Mouse (Mus musculus) embryonic facial prominence, embryonic 10.5 days (tissue): ENCODE results near the gene Rph3al. TPM values are rescaled to one million over a fixed set of nuclear protein-coding genes. Genes with fewer than 3 reads are reported as not detected.
A peak's percentile ranks its signal among the peaks of the same experiment; 100 is the strongest.

Experiments
- DNase-seq: peaks from one replicate; pipeline ENCODE4 v3.0.0-alpha.2; 2017; ENCODE audit warnings: low spot score
- H3K27ac ChIP-seq: fragments of 300-500 bp; sonication (generic); replicated peaks from 2 replicates; pipeline ENCODE4 v1.5.1; 2016; ENCODE audit warnings: mild to moderate bottlenecking
- H3K27me3 ChIP-seq: fragments of 300-500 bp; sonication (generic); replicated peaks from 2 replicates; pipeline ENCODE4 v1.6.1; 2016; ENCODE audit warnings: low read depth, mild to moderate bottlenecking; ENCODE audit not compliant: poor library complexity, severe bottlenecking
- H3K36me3 ChIP-seq: fragments of 300-500 bp; sonication (generic); replicated peaks from 2 replicates; pipeline ENCODE4 v1.6.1; 2016; ENCODE audit warnings: mild to moderate bottlenecking, moderate library complexity
- H3K4me1 ChIP-seq: fragments of 300-500 bp; sonication (generic); 2 replicates; pipeline ENCODE4 v1.6.1; 2016
- H3K4me3 ChIP-seq: fragments of 300-500 bp; sonication (generic); 2 replicates; pipeline ENCODE4 v1.5.1; 2016; ENCODE audit warnings: mild to moderate bottlenecking, moderate library complexity
- H3K9me3 ChIP-seq: fragments of 300-500 bp; sonication (generic); 2 replicates; pipeline ENCODE4 v1.6.1; 2016; ENCODE audit warnings: mild to moderate bottlenecking
- WGBS: fragments of 180-500 bp; shearing (Covaris S2); methylation state at CpG from one replicate; pipeline ENCODE4 v1.1.7; 2016; 5-methylcytosine and 5-hydroxymethylcytosine counted together
- polyA plus RNA-seq: library from polyadenylated mRNA; unstranded; fragments of >200 nt; fragmentation: Nextera tagmentation; extraction: Ambion mirVana; gene quantifications from 2 replicates; pipeline ENCODE4 v1.2.1, GENCODE M21; 2016

Gene Rph3al
- polyA plus RNA-seq, 1 experiment from 2014 or later, result 3.5 TPM

DNA sequence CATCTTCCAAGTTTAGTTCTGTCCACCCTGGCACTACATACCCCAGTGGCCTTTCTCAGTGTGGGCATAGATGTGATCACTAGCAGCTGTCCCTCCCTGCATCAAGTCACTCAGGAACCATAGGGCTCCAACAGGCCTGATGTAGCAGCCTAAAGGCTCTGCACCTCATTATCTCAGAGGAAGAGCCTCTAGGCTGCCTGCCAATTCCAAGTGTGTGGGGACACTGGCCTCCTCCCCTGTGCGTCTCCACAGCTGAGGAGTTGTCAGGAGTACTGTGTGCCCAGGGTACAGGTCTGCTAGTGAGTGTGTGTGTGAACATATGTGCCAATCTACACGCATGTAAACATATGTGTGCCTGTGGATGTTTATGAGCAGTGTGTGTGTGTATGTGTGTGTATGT lies 85.7 kb downstream of the Rph3al start:
- Histone ChIP-seq H3K4me1 (peaks cover 19% of the 10 kb centered on the region), H3K27ac (no peak overlapping the region), H3K4me3 (no peak overlapping the region), H3K27me3 (no peaks in the 10 kb centered on the region; the same call in 1 of the 2 replicates), H3K36me3 (no peaks in the 10 kb centered on the region), H3K9me3 (no peaks in the 10 kb centered on the region)
- DNase-seq, result no peak
- WGBS, result 87% methylated on average over 2 of the region's 2 CpGs

DNA sequence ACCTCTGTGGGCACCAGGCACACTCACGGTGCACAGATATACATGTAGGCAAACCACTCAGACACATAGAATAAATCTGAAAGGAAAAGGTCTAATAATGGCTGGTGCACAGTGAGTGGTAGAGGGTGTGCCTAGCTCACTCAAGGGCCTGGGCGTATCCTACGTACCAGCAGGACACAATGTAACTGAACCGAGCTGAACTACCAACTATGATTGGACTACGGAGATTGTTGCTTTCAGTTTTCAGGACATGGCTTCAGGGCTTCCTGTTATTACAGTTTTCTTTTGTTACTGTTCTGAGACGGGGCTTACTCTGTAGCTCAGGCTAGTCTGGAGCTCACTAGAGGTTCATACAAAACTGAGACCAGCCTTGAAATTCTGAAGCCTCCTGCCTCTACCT lies 88.7 kb downstream of the Rph3al start:
- H3K36me3 ChIP-seq, result no peaks in the 10 kb centered on the region
- 83% methylated on average over 6 of the region's 6 CpGs for WGBS
- peaks cover 38% of the 10 kb centered on the region for H3K4me1 ChIP-seq
- no peak overlapping the region for H3K4me3 ChIP-seq
- H3K27ac ChIP-seq, result no peak overlapping the region
- no peak for DNase-seq
- H3K9me3 ChIP-seq, result no peaks in the 10 kb centered on the region
- no peaks in the 10 kb centered on the region; the same call in 1 of the 2 replicates for H3K27me3 ChIP-seq

DNA sequence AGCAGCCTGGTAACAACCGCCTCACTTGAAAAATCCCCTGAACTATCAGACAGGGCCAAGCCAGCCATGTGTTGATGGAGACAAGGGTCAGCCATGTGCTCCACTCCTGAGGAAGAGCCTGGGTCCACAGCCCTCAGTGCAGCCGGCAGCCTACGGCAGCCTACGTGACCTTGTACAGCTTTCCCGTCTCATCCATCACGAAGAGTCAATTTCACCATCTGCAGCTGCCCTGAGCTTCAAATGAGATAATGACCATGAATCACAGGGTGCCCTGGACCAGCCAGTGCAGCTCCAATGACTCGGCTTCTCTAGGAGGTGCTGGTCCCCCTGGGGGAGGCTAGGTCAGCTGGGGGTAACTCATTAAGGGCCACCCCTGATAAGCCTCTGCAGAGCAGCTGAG lies 91.6 kb downstream of the Rph3al start:
- peak overlapping the region; percentile 48 for H3K27ac ChIP-seq
- 54% methylated on average over 7 of the region's 7 CpGs for WGBS
- no peak for DNase-seq
- H3K27me3 ChIP-seq, result peaks cover 11% of the 10 kb centered on the region
- no peaks in the 10 kb centered on the region for H3K36me3 ChIP-seq
- H3K4me1 ChIP-seq, result peaks cover 43% of the 10 kb centered on the region
- no peaks in the 10 kb centered on the region for H3K9me3 ChIP-seq
- H3K4me3 ChIP-seq, result no peak overlapping the region

- 57% methylated on average over 7 of the region's 7 CpGs for WGBS
- no peaks in the 10 kb centered on the region for H3K9me3 ChIP-seq
- no peaks in the 10 kb centered on the region for H3K36me3 ChIP-seq
- no peak for DNase-seq
- H3K4me3 ChIP-seq, result no peak overlapping the region
- H3K27ac ChIP-seq, result no peak overlapping the region
- peaks cover 47% of the 10 kb centered on the region for H3K4me1 ChIP-seq
- peaks cover 15% of the 10 kb centered on the region for H3K27me3 ChIP-seq
Observed at GRCm38 (mm10) chr11:75845675-75846074, 92.6 kb downstream of the Rph3al start.

- Histone ChIP-seq H3K4me3 (no peak overlapping the region), H3K27ac (peak overlapping the region; percentile 5), H3K4me1 (peaks cover 59% of the 10 kb centered on the region), H3K27me3 (peaks cover 15% of the 10 kb centered on the region), H3K9me3 (no peaks in the 10 kb centered on the region), H3K36me3 (no peaks in the 10 kb centered on the region)
- peak; percentile 57 for DNase-seq
- WGBS, result 55% methylated on average over 4 of the region's 4 CpGs
Observed at GRCm38 (mm10) chr11:75842904-75843619, 95.2 kb downstream of the Rph3al start.

DNA sequence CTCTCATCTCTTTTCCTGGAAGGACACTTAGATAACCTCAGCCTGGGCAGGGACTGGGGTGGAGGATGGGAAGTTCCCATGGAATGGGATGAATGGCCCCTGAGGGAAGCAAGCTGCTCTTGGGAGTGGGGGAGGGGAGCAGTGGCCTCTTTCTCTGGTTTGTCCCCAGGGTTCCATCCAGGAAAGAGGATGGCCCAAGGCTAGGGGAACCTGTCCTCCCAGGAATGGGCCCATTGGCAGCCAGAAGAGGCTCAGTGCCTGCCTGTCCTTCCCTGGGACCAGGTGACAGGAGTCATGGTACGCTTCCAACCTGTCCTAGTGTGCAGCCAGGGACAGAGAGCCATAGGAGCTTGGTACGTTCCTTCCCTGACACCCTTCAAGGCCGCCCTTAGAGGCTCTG lies 96.7 kb downstream of the Rph3al start:
- Histone ChIP-seq H3K27ac (0 out of 2 replicates have a peak overlapping the region, but pooled peaks have one; percentile 24), H3K36me3 (no peaks in the 10 kb centered on the region), H3K4me3 (no peak overlapping the region), H3K4me1 (peaks cover 55% of the 10 kb centered on the region), H3K9me3 (no peaks in the 10 kb centered on the region), H3K27me3 (peaks cover 15% of the 10 kb centered on the region)
- no peak for DNase-seq
- WGBS, result 69% methylated on average over 3 of the region's 3 CpGs

DNA sequence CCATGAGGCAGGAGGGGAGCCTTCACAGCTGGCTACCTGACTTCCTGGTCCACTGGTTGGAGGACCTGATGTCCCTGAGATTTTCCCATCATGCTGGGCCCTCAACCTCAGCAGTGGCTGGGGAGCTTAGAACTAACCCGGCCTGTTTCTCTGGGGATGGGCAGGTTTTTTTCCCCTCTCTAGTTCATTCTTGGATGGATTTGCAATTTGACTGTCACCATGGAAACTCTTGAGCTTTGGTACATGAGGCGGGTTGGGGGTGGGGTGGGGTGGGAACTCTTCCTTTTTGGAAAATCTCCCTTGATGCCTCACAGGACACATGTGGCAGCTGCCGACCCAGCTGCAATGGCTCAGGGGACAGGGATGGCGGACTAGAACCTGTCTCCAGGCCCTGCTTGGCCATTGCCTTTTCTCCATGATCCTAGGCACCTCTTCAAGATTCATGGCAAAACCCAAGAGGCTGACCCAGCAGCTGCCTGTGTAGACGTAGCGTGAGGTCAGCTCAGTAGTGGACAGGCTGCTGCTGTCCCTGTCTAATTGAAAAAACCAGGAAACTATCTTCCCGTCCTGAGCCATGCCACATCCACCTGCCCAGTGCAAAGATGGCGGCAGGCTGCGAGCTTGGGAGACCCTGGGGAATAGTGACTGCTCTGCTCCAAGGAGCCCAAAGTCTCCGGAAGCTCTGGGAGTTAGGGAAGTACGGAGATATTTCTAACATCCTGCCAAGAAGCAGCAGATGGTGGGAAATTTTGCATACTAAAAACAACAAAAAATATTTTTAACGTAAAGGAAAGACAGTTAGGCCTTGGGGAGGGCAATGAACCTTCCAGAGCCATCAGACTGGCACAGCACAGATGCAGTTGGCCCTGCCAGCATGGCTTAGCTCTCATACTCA lies 98.4 kb downstream of the Rph3al start:
- Histone ChIP-seq H3K36me3 (no peaks in the 10 kb centered on the region), H3K4me3 (no peak overlapping the region), H3K9me3 (no peaks in the 10 kb centered on the region), H3K27ac (no peak overlapping the region), H3K27me3 (peaks cover 15% of the 10 kb centered on the region), H3K4me1 (peaks cover 43% of the 10 kb centered on the region)
- WGBS, result 81% methylated on average over 12 of the region's 12 CpGs
- DNase-seq, result no peak

DNA sequence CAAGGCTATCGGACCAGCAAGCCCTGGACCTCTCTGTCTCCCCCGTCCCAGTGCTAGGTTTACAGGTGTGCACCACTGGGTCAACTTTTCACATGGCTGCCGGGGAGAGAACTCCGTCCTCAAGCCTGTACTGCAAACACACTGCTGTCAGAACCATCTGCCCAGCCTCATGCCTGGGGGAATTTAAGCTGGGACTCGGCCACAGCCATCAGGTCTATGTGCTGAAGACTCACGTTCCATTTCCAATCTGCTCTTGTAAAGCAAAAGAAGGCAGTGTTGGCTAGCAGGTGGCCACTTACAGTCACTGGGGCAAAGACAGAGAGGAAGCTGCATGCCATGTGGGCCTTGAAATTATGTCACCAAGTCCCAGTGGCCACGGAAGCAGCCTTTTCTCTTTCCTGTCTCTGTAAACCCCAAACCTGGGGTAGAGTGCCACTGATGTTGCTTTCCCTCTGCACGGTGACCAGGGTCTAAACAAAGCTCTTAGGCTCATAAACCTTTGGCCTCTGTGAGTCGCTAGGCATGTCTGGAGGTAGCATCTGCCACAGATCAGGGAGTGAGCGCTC lies 99.3 kb downstream of the Rph3al start:
- 77% methylated on average over 10 of the region's 10 CpGs for WGBS
- peaks cover 34% of the 10 kb centered on the region for H3K4me1 ChIP-seq
- H3K4me3 ChIP-seq, result no peak overlapping the region
- H3K27me3 ChIP-seq, result peaks cover 15% of the 10 kb centered on the region
- H3K36me3 ChIP-seq, result no peaks in the 10 kb centered on the region
- H3K27ac ChIP-seq, result no peak overlapping the region
- DNase-seq, result no peak
- H3K9me3 ChIP-seq, result no peaks in the 10 kb centered on the region

DNA sequence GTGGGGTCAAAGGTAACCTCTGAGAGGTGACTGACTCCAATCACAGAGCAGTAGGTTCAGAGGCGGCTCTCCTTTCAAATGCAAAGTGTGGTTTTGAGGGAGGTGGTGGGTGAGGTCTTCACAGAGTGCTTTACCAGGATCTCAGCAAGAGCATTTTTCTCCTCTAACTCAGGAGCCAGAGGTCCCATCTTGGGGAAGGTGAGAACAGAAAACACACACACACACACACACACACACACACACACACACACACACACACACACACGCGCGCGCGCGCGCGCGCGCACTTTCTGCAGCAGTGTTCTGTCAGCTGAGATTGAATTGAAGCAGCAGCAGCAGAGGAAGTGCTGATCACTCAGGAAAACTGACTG lies 102.0 kb downstream of the Rph3al start:
- no peaks in the 10 kb centered on the region for H3K9me3 ChIP-seq
- no peak overlapping the region for H3K27ac ChIP-seq
- H3K27me3 ChIP-seq, result peaks cover under 1% of the 10 kb centered on the region; the same call in 1 of the 2 replicates
- WGBS, result 73% methylated on average over 11 of the region's 11 CpGs
- H3K36me3 ChIP-seq, result no peaks in the 10 kb centered on the region
- DNase-seq, result no peak
- H3K4me1 ChIP-seq, result peaks cover 17% of the 10 kb centered on the region
- no peak overlapping the region for H3K4me3 ChIP-seq

DNA sequence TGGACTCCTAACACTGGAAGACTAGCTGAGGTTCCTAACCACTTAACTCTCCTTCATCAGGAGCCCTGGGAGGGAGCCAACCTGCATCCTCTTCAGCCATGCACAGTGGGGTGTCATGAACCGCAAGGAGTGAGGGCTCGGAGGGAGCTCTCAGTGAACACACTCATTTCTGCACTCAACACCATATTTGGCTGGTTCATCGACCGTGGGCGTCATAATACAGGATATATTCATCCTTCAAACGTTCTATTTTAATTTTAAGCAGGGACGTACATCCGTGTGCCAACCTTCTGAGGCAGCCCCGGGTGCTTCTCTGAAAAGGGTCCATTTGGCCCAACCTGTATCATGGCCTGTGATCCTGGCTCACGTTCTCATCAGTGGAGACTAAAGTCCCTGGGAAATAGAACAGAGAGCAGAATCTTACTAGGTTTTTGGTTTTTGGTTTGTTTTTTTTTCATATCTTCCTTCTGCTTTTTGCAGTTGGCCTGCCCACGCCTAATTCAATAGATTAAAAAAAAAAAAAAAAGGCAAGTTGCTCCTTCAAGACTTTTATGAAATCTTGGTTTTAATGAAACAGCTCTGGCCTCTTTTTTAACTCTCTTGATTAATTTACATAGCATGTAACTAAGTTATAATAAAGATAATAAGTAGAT lies 102.5 kb downstream of the Rph3al start:
- 82% methylated on average over 11 of the region's 11 CpGs for WGBS
- no peak overlapping the region for H3K27ac ChIP-seq
- H3K9me3 ChIP-seq, result no peaks in the 10 kb centered on the region
- H3K4me3 ChIP-seq, result no peak overlapping the region
- H3K4me1 ChIP-seq, result peaks cover 16% of the 10 kb centered on the region
- no peaks in the 10 kb centered on the region; the same call in 1 of the 2 replicates for H3K27me3 ChIP-seq
- no peaks in the 10 kb centered on the region for H3K36me3 ChIP-seq
- no peak for DNase-seq

- Histone ChIP-seq H3K9me3 (no peaks in the 10 kb centered on the region), H3K36me3 (no peaks in the 10 kb centered on the region), H3K27me3 (no peaks in the 10 kb centered on the region; the same call in 1 of the 2 replicates), H3K27ac (no peak overlapping the region), H3K4me3 (no peak overlapping the region), H3K4me1 (peaks cover 3% of the 10 kb centered on the region; the same call in 1 of the 2 replicates)
- DNase-seq, result no peak
- WGBS, result 85% methylated on average over 6 of the region's 6 CpGs
Observed at GRCm38 (mm10) chr11:75833081-75833480, 105.1 kb downstream of the Rph3al start.

DNA sequence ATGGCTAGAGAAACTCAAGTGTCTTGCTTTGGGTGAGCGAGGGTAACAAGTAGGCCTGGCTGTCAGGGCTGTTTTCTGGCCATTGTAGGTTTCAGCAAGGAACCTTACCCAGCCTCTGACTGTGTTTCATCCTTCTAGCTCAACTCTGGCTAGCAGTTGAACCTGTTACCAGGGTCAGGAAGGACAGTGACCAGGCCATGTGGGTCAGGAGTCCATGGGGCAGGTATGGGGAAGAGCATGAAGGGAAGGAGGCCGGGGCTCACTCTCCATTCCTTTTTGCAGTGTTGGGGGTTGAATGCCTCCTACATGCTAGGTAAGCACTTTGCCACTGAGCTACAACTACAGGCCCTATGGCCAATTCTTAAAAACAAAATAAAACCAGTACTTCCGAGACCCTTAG lies 107.8 kb downstream of the Rph3al start:
- WGBS, result 89% methylated on average over 3 of the region's 3 CpGs
- no peak for DNase-seq
- Histone ChIP-seq H3K27ac (no peak overlapping the region), H3K4me1 (peaks cover 3% of the 10 kb centered on the region; the same call in 1 of the 2 replicates), H3K9me3 (no peaks in the 10 kb centered on the region), H3K36me3 (no peaks in the 10 kb centered on the region), H3K4me3 (no peak overlapping the region), H3K27me3 (no peaks in the 10 kb centered on the region; the same call in 1 of the 2 replicates)
